Mouse (Mus musculus): Measurements from ENCODE around the gene Npdc1. TPM values are rescaled to one million over a fixed set of nuclear protein-coding genes. Genes with fewer than 3 reads are reported as not detected.
A peak's percentile ranks its signal among the peaks of the same experiment; 100 is the strongest.

Npdc1 gene
- polyA plus RNA-seq, 1 experiment, result 79.9 TPM

DNA sequence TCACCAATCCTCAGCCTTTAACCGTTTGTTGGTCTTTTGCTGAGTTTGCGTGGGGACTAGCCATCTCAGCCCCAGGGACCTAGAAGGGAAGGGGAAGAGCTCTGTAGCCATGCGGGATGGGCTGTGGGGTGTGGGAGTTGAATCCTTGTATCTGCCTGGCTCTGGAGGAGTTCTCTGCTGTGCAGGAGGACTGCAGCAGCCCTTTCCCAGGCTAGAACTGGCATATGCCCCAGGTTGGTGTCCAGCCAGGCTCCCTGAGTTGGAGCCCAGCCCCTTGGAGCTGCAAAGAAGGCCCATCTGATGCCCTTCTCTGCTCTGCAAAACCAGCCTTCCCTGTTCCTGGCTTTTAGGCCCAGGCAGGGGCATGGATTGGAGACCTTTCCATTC is 2.6 kb upstream of the Npdc1 start:
- Histone ChIP-seq H3ac (ENCODE audit: control insufficient read depth, insufficient read length, low read depth) (no peak overlapping the region), H3K79me3 (ENCODE audit: low read depth) (no peaks in the 10 kb centered on the region), H3K27me3 (ENCODE audit: control insufficient read depth, insufficient read depth, insufficient read length) (peaks cover 61% of the 10 kb centered on the region), H3K79me2 (ENCODE audit: control insufficient read depth, insufficient read depth) (no peaks in the 10 kb centered on the region), H3K4me3 (ENCODE audit: insufficient read depth, poor library complexity, severe bottlenecking) (no peak overlapping the region), H3K36me3 (ENCODE audit: control insufficient read depth, insufficient read depth) (no peaks in the 10 kb centered on the region)
- TF ChIP-seq FOSL1 (IDR thresholded peaks at IDR 0.05; ENCODE audit: insufficient read depth, low read length, poor library complexity, severe bottlenecking), result no peak
- TF ChIP-seq CEBPB (IDR thresholded peaks at IDR 0.05; ENCODE audit: low read depth), result no peak
- no peak for TF ChIP-seq CTCF (IDR thresholded peaks at IDR 0.05; ENCODE audit: control insufficient read depth, insufficient read depth, insufficient read length)
- no peak for TF ChIP-seq USF1 (IDR thresholded peaks at IDR 0.05; ENCODE audit: low read depth)
- no peak for TF ChIP-seq MYOG (IDR thresholded peaks at IDR 0.05; ENCODE audit: control insufficient read depth, extremely low read depth, insufficient read length)

DNA sequence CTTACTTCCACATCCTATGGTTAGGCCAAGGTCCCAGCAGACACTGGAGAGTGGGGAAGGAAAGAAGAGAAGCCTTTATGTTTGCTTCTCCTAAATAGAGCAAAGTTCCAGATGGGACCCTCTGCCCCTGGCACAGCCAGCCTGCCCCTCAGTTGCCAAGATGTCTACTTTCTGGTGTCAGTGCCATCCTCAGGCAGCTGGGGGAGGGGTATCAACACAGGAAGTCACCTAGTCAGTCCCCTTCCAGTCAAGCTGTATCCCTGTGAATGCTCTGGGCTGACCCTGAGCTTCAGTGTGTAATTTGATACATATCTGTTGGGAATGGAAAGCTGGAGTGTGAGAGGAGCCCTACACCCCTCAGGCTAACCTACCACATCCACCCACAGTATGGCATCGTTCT is 2.1 kb upstream of the Npdc1 start:
- Histone ChIP-seq H3K27me3 (ENCODE audit: control insufficient read depth, insufficient read depth, insufficient read length) (peaks cover 61% of the 10 kb centered on the region), H3K36me3 (ENCODE audit: control insufficient read depth, insufficient read depth) (no peaks in the 10 kb centered on the region), H3K4me3 (ENCODE audit: insufficient read depth, poor library complexity, severe bottlenecking) (no peak overlapping the region), H3ac (ENCODE audit: control insufficient read depth, insufficient read length, low read depth) (no peak overlapping the region), H3K79me2 (ENCODE audit: control insufficient read depth, insufficient read depth) (no peaks in the 10 kb centered on the region), H3K79me3 (ENCODE audit: low read depth) (no peaks in the 10 kb centered on the region)
- TF ChIP-seq USF1 (IDR thresholded peaks at IDR 0.05; ENCODE audit: low read depth) (no peak), CEBPB (IDR thresholded peaks at IDR 0.05; ENCODE audit: low read depth) (no peak), CTCF (IDR thresholded peaks at IDR 0.05; ENCODE audit: control insufficient read depth, insufficient read depth, insufficient read length) (no peak), MYOD1 (IDR thresholded peaks at IDR 0.05; ENCODE audit: control insufficient read depth, insufficient read length, low read depth) (no peak), MAX (IDR thresholded peaks at IDR 0.05) (no peak), MYOG (IDR thresholded peaks at IDR 0.05; ENCODE audit: control insufficient read depth, extremely low read depth, insufficient read length) (no peak), FOSL1 (IDR thresholded peaks at IDR 0.05; ENCODE audit: insufficient read depth, low read length, poor library complexity, severe bottlenecking) (no peak)

DNA sequence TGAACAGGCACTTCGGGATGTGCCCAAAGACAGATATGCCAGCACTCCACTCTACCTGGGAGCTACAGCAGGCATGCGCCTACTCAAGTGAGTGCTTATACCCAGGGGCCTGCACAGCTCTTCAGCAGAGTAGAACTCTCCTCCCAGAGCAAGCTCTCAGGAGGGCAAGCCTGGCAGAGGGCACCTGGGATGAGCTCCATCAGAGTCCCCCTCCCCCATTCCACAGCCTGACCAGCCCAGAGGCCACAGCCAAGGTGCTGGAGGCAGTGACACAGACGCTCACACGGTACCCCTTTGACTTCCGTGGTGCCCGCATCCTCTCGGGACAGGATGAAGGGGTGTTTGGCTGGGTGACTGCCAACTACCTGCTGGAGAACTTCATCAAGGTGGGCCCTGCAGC is 1.1 kb upstream of the Npdc1 start:
- Histone ChIP-seq H3K4me3 (ENCODE audit: insufficient read depth, poor library complexity, severe bottlenecking) (no peak overlapping the region), H3K27me3 (ENCODE audit: control insufficient read depth, insufficient read depth, insufficient read length) (peaks cover 56% of the 10 kb centered on the region), H3K36me3 (ENCODE audit: control insufficient read depth, insufficient read depth) (no peaks in the 10 kb centered on the region), H3K79me3 (ENCODE audit: low read depth) (no peaks in the 10 kb centered on the region), H3ac (ENCODE audit: control insufficient read depth, insufficient read length, low read depth) (no peak overlapping the region), H3K79me2 (ENCODE audit: control insufficient read depth, insufficient read depth) (no peaks in the 10 kb centered on the region)
- no peak for TF ChIP-seq MYOG (IDR thresholded peaks at IDR 0.05; ENCODE audit: control insufficient read depth, extremely low read depth, insufficient read length)

DNA sequence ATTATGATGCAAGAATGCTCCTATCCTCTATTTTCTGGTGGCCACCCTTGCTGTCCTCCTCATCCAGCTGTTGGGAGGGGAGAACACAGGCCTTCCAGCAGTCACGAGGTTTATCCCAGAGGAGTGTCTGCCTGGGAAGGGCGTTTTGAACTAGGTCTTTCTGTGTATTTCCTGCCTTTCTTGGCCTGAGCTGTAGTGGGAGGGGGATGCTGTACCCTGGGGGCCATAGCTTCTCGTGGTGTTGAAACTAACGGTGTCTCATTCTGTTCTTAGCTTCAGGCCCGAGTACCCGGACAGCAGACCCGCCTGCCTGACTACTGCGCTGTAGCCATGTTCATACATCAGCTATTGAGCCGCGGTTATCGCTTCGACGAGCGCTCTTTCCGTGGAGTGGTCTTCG is 1.1 kb downstream of the Npdc1 start:
- no peak overlapping the region for H3ac ChIP-seq (ENCODE audit: control insufficient read depth, insufficient read length, low read depth)
- no peaks in the 10 kb centered on the region for H3K36me3 ChIP-seq (ENCODE audit: control insufficient read depth, insufficient read depth)
- H3K79me3 ChIP-seq (ENCODE audit: low read depth), result no peaks in the 10 kb centered on the region
- peaks cover 14% of the 10 kb centered on the region for H3K79me2 ChIP-seq (ENCODE audit: control insufficient read depth, insufficient read depth)
- H3K4me3 ChIP-seq (ENCODE audit: insufficient read depth, poor library complexity, severe bottlenecking), result no peak overlapping the region
- H3K27me3 ChIP-seq (ENCODE audit: control insufficient read depth, insufficient read depth, insufficient read length), result peaks cover 49% of the 10 kb centered on the region
- TF ChIP-seq CTCF (IDR thresholded peaks at IDR 0.05; ENCODE audit: control insufficient read depth, insufficient read depth, insufficient read length) (no peak), USF1 (IDR thresholded peaks at IDR 0.05; ENCODE audit: low read depth) (no peak), MYOG (IDR thresholded peaks at IDR 0.05; ENCODE audit: control insufficient read depth, extremely low read depth, insufficient read length) (no peak), FOSL1 (IDR thresholded peaks at IDR 0.05; ENCODE audit: insufficient read depth, low read length, poor library complexity, severe bottlenecking) (no peak), CEBPB (IDR thresholded peaks at IDR 0.05; ENCODE audit: low read depth) (no peak), MAX (IDR thresholded peaks at IDR 0.05) (no peak), MYOD1 (IDR thresholded peaks at IDR 0.05; ENCODE audit: control insufficient read depth, insufficient read length, low read depth) (no peak)

DNA sequence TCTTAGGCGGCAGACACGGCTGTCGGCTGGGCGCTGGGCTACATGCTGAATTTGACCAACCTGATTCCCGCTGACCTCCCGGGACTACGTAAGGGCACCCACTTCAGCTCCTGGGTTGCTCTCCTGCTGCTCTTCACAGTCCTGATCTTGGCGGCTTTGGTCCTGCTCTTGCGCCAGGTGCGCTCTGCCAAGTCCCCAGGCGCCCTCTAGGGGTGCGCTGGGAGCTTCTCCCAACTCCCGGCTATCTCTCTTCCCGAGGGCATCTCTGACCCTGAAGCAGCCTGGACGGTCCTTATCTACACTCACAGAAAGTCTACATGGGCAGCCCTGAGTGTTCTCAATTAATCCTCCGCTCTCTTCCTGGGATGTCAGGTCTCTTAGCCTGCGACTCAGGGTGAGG is 1.6 kb downstream of the Npdc1 start:
- Histone ChIP-seq H3K27me3 (ENCODE audit: control insufficient read depth, insufficient read depth, insufficient read length) (peaks cover 44% of the 10 kb centered on the region), H3ac (ENCODE audit: control insufficient read depth, insufficient read length, low read depth) (no peak overlapping the region), H3K4me3 (ENCODE audit: insufficient read depth, poor library complexity, severe bottlenecking) (no peak overlapping the region), H3K36me3 (ENCODE audit: control insufficient read depth, insufficient read depth) (no peaks in the 10 kb centered on the region), H3K79me2 (ENCODE audit: control insufficient read depth, insufficient read depth) (peaks cover 14% of the 10 kb centered on the region), H3K79me3 (ENCODE audit: low read depth) (no peaks in the 10 kb centered on the region)
- TF ChIP-seq CTCF (IDR thresholded peaks at IDR 0.05; ENCODE audit: control insufficient read depth, insufficient read depth, insufficient read length) (peak; percentile 71), MAX (IDR thresholded peaks at IDR 0.05) (no peak)

DNA sequence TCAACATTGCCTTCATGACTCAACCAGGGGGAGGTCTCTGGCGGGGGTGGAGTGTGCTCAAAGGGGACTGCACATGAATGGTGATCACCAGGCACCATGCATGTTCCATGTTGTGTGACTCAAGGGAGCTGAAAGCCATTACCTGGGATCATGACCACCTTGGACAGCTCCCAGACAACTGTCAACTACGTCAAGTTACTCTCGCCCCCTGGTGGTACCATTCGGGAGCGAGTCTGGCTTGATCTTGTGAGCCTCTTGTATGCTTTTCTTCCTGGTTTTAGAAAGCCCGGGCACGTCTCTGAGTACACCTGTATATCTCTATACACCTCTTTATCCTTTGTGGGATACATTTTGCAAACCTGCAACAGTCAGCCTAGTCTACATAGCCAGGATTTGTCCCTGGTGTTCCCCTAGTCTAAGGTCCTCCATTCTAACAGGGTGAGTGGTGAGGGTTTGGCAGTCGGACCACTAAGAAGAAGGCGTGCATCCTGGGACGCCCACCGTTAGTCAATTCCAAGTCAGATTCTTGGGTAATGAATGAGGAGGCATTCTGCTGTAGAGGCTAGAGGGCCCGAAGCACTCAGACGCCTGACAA is 3.3 kb downstream of the Npdc1 start:
- Histone ChIP-seq H3K36me3 (ENCODE audit: control insufficient read depth, insufficient read depth) (no peaks in the 10 kb centered on the region), H3ac (ENCODE audit: control insufficient read depth, insufficient read length, low read depth) (no peak overlapping the region), H3K79me2 (ENCODE audit: control insufficient read depth, insufficient read depth) (peaks cover 14% of the 10 kb centered on the region), H3K27me3 (ENCODE audit: control insufficient read depth, insufficient read depth, insufficient read length) (peaks cover 27% of the 10 kb centered on the region), H3K79me3 (ENCODE audit: low read depth) (no peaks in the 10 kb centered on the region), H3K4me3 (ENCODE audit: insufficient read depth, poor library complexity, severe bottlenecking) (peak overlapping the region; percentile 41)
- TF ChIP-seq CTCF (IDR thresholded peaks at IDR 0.05; ENCODE audit: control insufficient read depth, insufficient read depth, insufficient read length) (peak; percentile 50), MAX (IDR thresholded peaks at IDR 0.05) (peak; percentile 42), MYOD1 (IDR thresholded peaks at IDR 0.05; ENCODE audit: control insufficient read depth, insufficient read length, low read depth) (no peak), MYOG (IDR thresholded peaks at IDR 0.05; ENCODE audit: control insufficient read depth, extremely low read depth, insufficient read length) (no peak)

All from C2C12 (cell line).